Mouse (Mus musculus) olfactory bulb, adult 2 months (tissue): ENCODE measurements around the gene Mchr1.

ENCODE experiments used
- CTCF ChIP-seq: fragments of 200-500 bp; IDR thresholded peaks from 2 replicates; pipeline ENCODE4 v1.5.1; 2012; ENCODE audit warnings: low read depth, mild to moderate bottlenecking, low read length, moderate library complexity; ENCODE audit not compliant: insufficient read depth
- POLR2A ChIP-seq: fragments of 200-500 bp; IDR thresholded peaks from 2 replicates; pipeline ENCODE4 v1.6.1; 2012; ENCODE audit warnings: mild to moderate bottlenecking, low read depth, low read length, moderate library complexity; ENCODE audit not compliant: insufficient read depth

- TF ChIP-seq CTCF: no peak
- TF ChIP-seq POLR2A: no peak
Observed at GRCm38 (mm10) chr15:81192316-81192715, 43.0 kb upstream of the Mchr1 start.
